Mouse (Mus musculus): ENCODE results near the gene Kcnh4.

DNA sequence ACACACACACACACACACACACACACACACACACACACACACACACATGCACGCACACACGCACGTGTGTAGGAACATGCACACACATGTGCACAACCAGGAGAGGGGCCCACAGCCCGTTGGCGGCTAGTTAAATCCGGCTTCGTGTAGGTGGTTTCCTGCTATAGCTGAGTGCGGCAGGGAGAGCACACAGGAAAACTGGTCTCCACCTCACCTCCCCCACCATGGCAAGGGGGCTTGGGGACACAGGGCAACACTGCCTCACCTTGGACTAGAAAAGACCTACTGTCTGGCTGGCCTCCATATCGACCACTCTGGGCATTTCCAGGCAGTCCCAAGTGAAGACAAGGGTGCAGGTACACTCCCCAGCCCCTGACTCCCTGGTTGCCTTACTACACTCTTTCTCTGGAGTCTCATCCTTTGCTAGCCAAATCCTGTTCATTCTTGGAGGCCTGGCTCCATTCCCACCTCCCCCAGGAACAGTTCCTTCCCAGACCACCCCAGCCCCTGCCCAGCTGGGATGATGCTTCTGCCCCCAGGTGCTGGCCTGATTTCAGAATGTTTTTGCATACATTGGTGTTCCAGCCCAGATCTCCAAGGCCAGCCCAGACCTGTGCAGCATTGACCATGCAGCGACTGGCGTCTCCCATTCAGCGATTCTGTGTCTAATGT, 5.6 kb downstream of the Kcnh4 start:
- TF ChIP-seq CTCF (IDR thresholded peaks at IDR 0.05; ENCODE audit: low read depth, low read length): no peak
- TF ChIP-seq TAL1 (conservative IDR thresholded peaks at IDR 0.05; ENCODE audit: low read depth, low read length): no peak
- no peak for TF ChIP-seq POLR2AphosphoS5 (IDR thresholded peaks at IDR 0.05; ENCODE audit: insufficient replicate concordance, low read depth, low read length)

Measured in G1E (cell line).